Mouse (Mus musculus) activated CD4-positive, CD25-positive, alpha-beta regulatory T cell, adult 4 months (primary cell): ENCODE measurements around the gene Olfr577. TPM values are rescaled to one million over a fixed set of nuclear protein-coding genes. Genes with fewer than 3 reads are reported as not detected.

ENCODE experiments used
- ATAC-seq: one replicate; pipeline ENCODE4 v1.8.0; 2017
- polyA plus RNA-seq, 2 experiments: library from polyadenylated mRNA; unstranded; fragments of 100-300 nt; shearing (Covaris generic); gene quantifications; one replicate each; pipeline ENCODE4 v1.2.1; 2017

The Olfr577 gene
- not detected for polyA plus RNA-seq

- no peak for ATAC-seq
Measured at GRCm38 (mm10) chr7:102975843-102976242, at the start of gene Olfr577. Gene Olfr577 (minus strand): TSS chr7:102975943.

GRCm38 (mm10) chr7:102989224-102989623 lies 13.5 kb upstream of the Olfr577 start, which contains the start of gene Olfr578:
Gene Olfr578 (minus strand): TSS chr7:102989324.
- ATAC-seq = no peak

GRCm38 (mm10) chr7:102974399-102974798 lies 1.3 kb downstream of the Olfr577 start:
- ATAC-seq = no peak

- no peak for ATAC-seq
Measured at GRCm38 (mm10) chr7:102962360-102962759, 13.4 kb downstream of the Olfr577 start, which contains the start of gene Olfr576. Gene Olfr576 (plus strand): TSS chr7:102962660.

GRCm38 (mm10) chr7:102958593-102958992 lies 17.1 kb downstream of the Olfr577 start, which contains the start of gene Olfr575:
Gene Olfr575 (minus strand): TSS chr7:102958775.
- no peak for ATAC-seq

GRCm38 (mm10) chr7:102958137-102958536 lies 17.6 kb downstream of the Olfr577 start:
- no peak for ATAC-seq

GRCm38 (mm10) chr7:102950732-102951131 lies 25.0 kb downstream of the Olfr577 start:
- ATAC-seq = no peak

- no peak for ATAC-seq
Measured at GRCm38 (mm10) chr7:102948167-102948566, 27.6 kb downstream of the Olfr577 start, which contains the start of gene Olfr574. Gene Olfr574 (plus strand): TSS chr7:102948467.

- no peak for ATAC-seq
Measured at GRCm38 (mm10) chr7:102943417-102943816, 32.3 kb downstream of the Olfr577 start.

GRCm38 (mm10) chr7:102942475-102942874 lies 33.3 kb downstream of the Olfr577 start, which contains the start of gene Olfr573-ps1:
Gene Olfr573-ps1 (minus strand): TSS chr7:102942575.
- no peak for ATAC-seq

- no peak for ATAC-seq
Measured at GRCm38 (mm10) chr7:102927105-102927504, 48.6 kb downstream of the Olfr577 start.

- no peak for ATAC-seq
Measured at GRCm38 (mm10) chr7:102924109-102924508, 51.6 kb downstream of the Olfr577 start, which contains the start of gene Olfr572. Gene Olfr572 (plus strand): TSS chr7:102924409.

Other genes starting within 250 kb of the Olfr577 start
- gene Olfr559, start 248.5 kb downstream of the Olfr577 start, polyA plus RNA-seq = not detected
- gene Olfr560, start 216.6 kb downstream of the Olfr577 start, polyA plus RNA-seq = not detected
- gene Olfr78, start 216.5 kb downstream of the Olfr577 start, polyA plus RNA-seq = not detected
- gene Olfr561, start 204.7 kb downstream of the Olfr577 start, polyA plus RNA-seq = not detected
- not detected for gene Olfr564, start 172.5 kb downstream of the Olfr577 start, polyA plus RNA-seq
- under 1 TPM in 1 of 2 experiments, not detected in 1; 0.16 TPM for gene Olfr566, start 117.2 kb downstream of the Olfr577 start, polyA plus RNA-seq
- gene Olfr568, start 98.8 kb downstream of the Olfr577 start, polyA plus RNA-seq = not detected
- not detected for gene Olfr569, start 85.1 kb downstream of the Olfr577 start, polyA plus RNA-seq
- not detected for gene Olfr570, start 81.4 kb downstream of the Olfr577 start, polyA plus RNA-seq
- gene Olfr571, start 58.4 kb downstream of the Olfr577 start, polyA plus RNA-seq = not detected
- gene Olfr572, start 51.5 kb downstream of the Olfr577 start, polyA plus RNA-seq = not detected
- not detected for gene Olfr573-ps1, start 33.4 kb downstream of the Olfr577 start, polyA plus RNA-seq
- not detected for gene Olfr574, start 27.5 kb downstream of the Olfr577 start, polyA plus RNA-seq
- gene Olfr575, start 17.2 kb downstream of the Olfr577 start, polyA plus RNA-seq = not detected
- gene Olfr576, start 13.3 kb downstream of the Olfr577 start, polyA plus RNA-seq = not detected
- not detected for gene Olfr578, start 13.4 kb upstream of the Olfr577 start, polyA plus RNA-seq
- gene Olfr582, start 62.1 kb upstream of the Olfr577 start, polyA plus RNA-seq = not detected
- gene Olfr583, start 75.4 kb upstream of the Olfr577 start, polyA plus RNA-seq = not detected
- not detected for gene Olfr584, start 105.9 kb upstream of the Olfr577 start, polyA plus RNA-seq
- not detected for gene Olfr585, start 121.8 kb upstream of the Olfr577 start, polyA plus RNA-seq
- not detected for gene Olfr586, start 149.7 kb upstream of the Olfr577 start, polyA plus RNA-seq
- under 1 TPM in 1 of 2 experiments, not detected in 1; 0.07 TPM for gene Olfr588-ps1, start 164.9 kb upstream of the Olfr577 start, polyA plus RNA-seq
- gene Olfr589, start 180.4 kb upstream of the Olfr577 start, polyA plus RNA-seq = not detected
- gene Olfr591, start 202.4 kb upstream of the Olfr577 start, polyA plus RNA-seq = under 1 TPM in 1 of 2 experiments, not detected in 1; 0.09 TPM
- gene Olfr592, start 208.9 kb upstream of the Olfr577 start, polyA plus RNA-seq = not detected
- not detected for gene Olfr593, start 235.9 kb upstream of the Olfr577 start, polyA plus RNA-seq
- gene Olfr594, start 241.1 kb upstream of the Olfr577 start, polyA plus RNA-seq = not detected